Comparison of ENCODE assay signal across 28 mouse cellular contexts in the genomic region with DNA sequence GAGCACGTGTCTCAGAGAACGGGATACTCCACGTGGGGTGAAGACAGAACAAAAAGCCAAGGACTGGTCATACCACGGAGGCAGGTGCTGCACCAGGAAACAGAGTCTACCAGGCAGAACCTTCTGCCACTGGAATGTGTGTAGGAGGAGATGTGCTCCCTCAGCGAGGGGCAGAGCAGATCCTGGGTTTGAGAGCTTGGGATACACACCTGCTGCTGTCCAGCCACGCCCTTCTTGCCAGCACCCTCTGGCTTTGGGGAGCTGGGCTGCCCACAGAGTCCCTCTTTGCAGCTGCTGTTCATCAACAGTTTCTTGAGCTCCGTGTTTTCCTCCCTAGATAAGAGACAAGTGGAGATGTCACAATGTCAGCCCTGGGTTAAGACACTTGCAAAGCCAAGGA. TPM values are rescaled to one million over a fixed set of nuclear protein-coding genes. Genes with fewer than 3 reads are reported as not detected.
"Had no signal": no experiment of that assay in that cellular context is flagged by ENCODE, and none has a peak within 500 bp of the region (broad histone marks: within the 10 kb centered on the region; RNA-seq: fewer than 3 reads in every experiment).

No protein-coding gene starts in this region.

- H3K4me2 ChIP-seq: limb, embryonic 12.5 days; limb, embryonic 13.5 days; limb, embryonic 15.5 days; liver, embryonic 11.5 days; liver, embryonic 12.5 days; liver, embryonic 13.5 days; liver, embryonic 15.5 days; lung, embryonic 14.5 days; lung, embryonic 15.5 days; midbrain, embryonic 11.5 days; midbrain, embryonic 12.5 days; midbrain, embryonic 13.5 days; midbrain, embryonic 15.5 days had no signal

- H3K27ac ChIP-seq: limb, embryonic 10.5 days; limb, embryonic 12.5 days; limb, embryonic 13.5 days; limb, embryonic 15.5 days; liver, embryonic 12.5 days; liver, embryonic 13.5 days; liver, embryonic 14.5 days; liver, embryonic 15.5 days; lung, embryonic 15.5 days; macrophage; midbrain, embryonic 10.5 days; midbrain, embryonic 12.5 days; midbrain, embryonic 13.5 days; midbrain, embryonic 15.5 days had no signal

- H3K4me1 ChIP-seq: limb, embryonic 10.5 days; limb, embryonic 12.5 days; limb, embryonic 13.5 days; limb, embryonic 15.5 days; liver, embryonic 12.5 days; liver, embryonic 13.5 days; lung, embryonic 15.5 days; midbrain, embryonic 10.5 days had no signal

- H3K4me3 ChIP-seq: limb, embryonic 10.5 days; limb, embryonic 12.5 days; limb, embryonic 13.5 days; limb, embryonic 15.5 days; liver, embryonic 12.5 days; liver, embryonic 13.5 days; liver, embryonic 15.5 days; lung, embryonic 15.5 days; megakaryocyte, embryonic 14.5 days; midbrain, embryonic 10.5 days; midbrain, embryonic 12.5 days; midbrain, embryonic 13.5 days; midbrain, embryonic 15.5 days had no signal

- DNase-seq: left cerebral cortex, postnatal 4 days; liver; liver, embryonic 13.5 days; liver, postnatal 0 days; lung, adult 2 months; lung, embryonic 14.5 days; lung, postnatal 14 days; lung, postnatal 4 days; midbrain, embryonic 14.5 days had no signal

- H3K9me3 ChIP-seq: limb, embryonic 10.5 days; limb, embryonic 12.5 days; limb, embryonic 13.5 days; limb, embryonic 15.5 days; liver, embryonic 12.5 days; liver, embryonic 13.5 days; liver, embryonic 15.5 days; lung, embryonic 15.5 days; megakaryocyte, embryonic 14.5 days; midbrain, embryonic 10.5 days; midbrain, embryonic 12.5 days; midbrain, embryonic 13.5 days; midbrain, embryonic 15.5 days had no signal

- ATAC-seq: liver, embryonic 12.5 days; liver, postnatal 0 days; midbrain, embryonic 15.5 days; midbrain, embryonic 16.5 days had no signal

- H3K9ac ChIP-seq: limb, embryonic 12.5 days; limb, embryonic 13.5 days; limb, embryonic 15.5 days; liver, embryonic 12.5 days; liver, embryonic 13.5 days; liver, embryonic 14.5 days; liver, embryonic 15.5 days; liver, postnatal 0 days; lung, embryonic 14.5 days; lung, embryonic 15.5 days; midbrain, embryonic 12.5 days; midbrain, embryonic 13.5 days; midbrain, embryonic 15.5 days had no signal

- H3K27me3 ChIP-seq: limb, embryonic 12.5 days; limb, embryonic 13.5 days; limb, embryonic 15.5 days; liver, embryonic 12.5 days; liver, embryonic 13.5 days; liver, embryonic 15.5 days; lung, embryonic 15.5 days; megakaryocyte, embryonic 14.5 days; midbrain, embryonic 12.5 days; midbrain, embryonic 13.5 days; midbrain, embryonic 15.5 days had no signal

RNA-seq across cellular contexts. Expression of gene Gpx3, which starts 26.6 kb away (rescaled TPM):
- total RNA-seq: megakaryocyte-erythroid progenitor cell, adult 5-6 weeks; monocyte, adult 5-6 weeks had no signal
